Mouse (Mus musculus): Measurements from ENCODE around the gene Sirt6. TPM values are rescaled to one million over a fixed set of nuclear protein-coding genes. Genes with fewer than 3 reads are reported as not detected.
A peak's percentile ranks its signal among the peaks of the same experiment; 100 is the strongest.

The Sirt6 gene
- 10 to 100 TPM; 17.3 to 24.7 TPM for total RNA-seq (2021)
- long read RNA-seq, experiment 1, transcript Sirt6-201 (8 exons, 1,891 nt): major isoform, 11 of 26 reads
- long read RNA-seq, experiment 1, partial matches to known transcripts: 9 of 26 reads
- long read RNA-seq, experiment 1, other reads (novel, unspliced or antisense): 6 of 26 reads
- long read RNA-seq, experiment 2, transcript Sirt6-201 (8 exons, 1,891 nt): major isoform, 6 of 18 reads
- long read RNA-seq, experiment 2, partial matches to known transcripts: 2 of 18 reads
- long read RNA-seq, experiment 2, other reads (novel, unspliced or antisense): 10 of 18 reads

- DNase-seq: peak; percentile 93
Measured at GRCm38 (mm10) chr10:81626994-81627835, at the start of gene Sirt6. Gene Sirt6, minus strand, starts transcription at chr10:81627797.

- no peak for DNase-seq
Measured at GRCm38 (mm10) chr10:81656174-81656573, 28.6 kb upstream of the Sirt6 start.

GRCm38 (mm10) chr10:81655178-81655577, 27.6 kb upstream of the Sirt6 start:
- DNase-seq: peak; percentile 0

GRCm38 (mm10) chr10:81648803-81649775, 21.5 kb upstream of the Sirt6 start, which contains the start of gene Gm10778:
Gene Gm10778, plus strand, starts transcription at chr10:81649059.
- peak; percentile 89 for DNase-seq

GRCm38 (mm10) chr10:81646015-81646555, 18.5 kb upstream of the Sirt6 start:
- DNase-seq: peak; percentile 64

- DNase-seq: no peak
Measured at GRCm38 (mm10) chr10:81645391-81645790, 17.8 kb upstream of the Sirt6 start.

GRCm38 (mm10) chr10:81644716-81645115, 17.1 kb upstream of the Sirt6 start:
- no peak for DNase-seq

- no peak for DNase-seq
Measured at GRCm38 (mm10) chr10:81644162-81644561, 16.6 kb upstream of the Sirt6 start.

GRCm38 (mm10) chr10:81643449-81644055, 16.0 kb upstream of the Sirt6 start:
- DNase-seq: peak; percentile 97

GRCm38 (mm10) chr10:81642648-81643448, 15.3 kb upstream of the Sirt6 start:
- no peak for DNase-seq

- DNase-seq: peak; percentile 19
Measured at GRCm38 (mm10) chr10:81641978-81642647, 14.5 kb upstream of the Sirt6 start.

- DNase-seq: peak; percentile 5
Measured at GRCm38 (mm10) chr10:81641566-81641965, 14.0 kb upstream of the Sirt6 start.

GRCm38 (mm10) chr10:81640825-81641224, 13.2 kb upstream of the Sirt6 start:
- DNase-seq: peak; percentile 36

GRCm38 (mm10) chr10:81638101-81638500, 10.5 kb upstream of the Sirt6 start:
- DNase-seq: peak; percentile 0

GRCm38 (mm10) chr10:81636338-81636737, 8.7 kb upstream of the Sirt6 start:
- no peak for DNase-seq

- peak; percentile 91 for DNase-seq
Measured at GRCm38 (mm10) chr10:81633253-81634099, 5.9 kb upstream of the Sirt6 start.

GRCm38 (mm10) chr10:81628390-81628789, 793 bp upstream of the Sirt6 start, which contains the start of gene Ankrd24:
Gene Ankrd24, plus strand, starts transcription at chr10:81628540.
- no peak for DNase-seq

GRCm38 (mm10) chr10:81627836-81628220, 231 bp upstream of the Sirt6 start:
- peak; percentile 47 for DNase-seq
